Mouse (Mus musculus) hematopoietic stem cell, adult 5-6 weeks (primary cell): ENCODE measurements around the gene Akap6. TPM values are rescaled to one million over a fixed set of nuclear protein-coding genes. Genes with fewer than 3 reads are reported as not detected.

Experiments used
- ATAC-seq, 2 experiments: fragments of 125-278 bp in 1 of 2; replicated peaks in 1 of 2; 2 replicates each; pipeline ENCODE4 v1.8.0; 2016 to 2017; ENCODE audit warnings: inconsistent platforms in 2 of 2, mild to moderate bottlenecking in 2 of 2, moderate number of reproducible peaks in 2 of 2, low read depth in 1 of 2, moderate TSS enrichment in 1 of 2; ENCODE audit not compliant: low FRiP score in 2 of 2, poor library complexity in 2 of 2, severe bottlenecking in 2 of 2, insufficient read depth in 1 of 2, low TSS enrichment in 1 of 2
- total RNA-seq: library from RNA; stranded (forward); fragments of 172-1452, 232-1000 nt; gene quantifications from 2 replicates; pipeline ENCODE4 v1.2.3, GENCODE M21; 2017

The Akap6 gene
- total RNA-seq, 1 experiment from 2014 or later, result 0.05 TPM

DNA sequence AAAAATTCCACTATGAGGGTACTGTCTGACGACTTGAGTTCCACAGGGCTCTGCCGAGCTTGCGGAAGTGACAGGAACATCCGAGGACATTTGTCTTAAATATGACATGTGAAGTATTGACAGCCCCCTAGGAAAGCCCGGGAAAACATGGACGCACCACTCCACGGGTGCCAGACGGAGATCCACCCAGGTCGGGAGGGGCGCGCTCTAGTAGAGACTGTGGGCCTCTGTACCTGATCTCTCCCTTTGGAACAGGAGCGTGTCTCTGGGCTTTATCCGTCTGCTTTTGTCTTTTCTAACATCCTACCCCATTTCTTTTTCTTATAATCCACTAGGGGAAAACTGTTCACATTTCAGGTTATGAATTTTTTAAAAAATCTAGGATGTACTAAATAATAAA, 211.2 kb downstream of the Akap6 start:
- no peak for ATAC-seq

DNA sequence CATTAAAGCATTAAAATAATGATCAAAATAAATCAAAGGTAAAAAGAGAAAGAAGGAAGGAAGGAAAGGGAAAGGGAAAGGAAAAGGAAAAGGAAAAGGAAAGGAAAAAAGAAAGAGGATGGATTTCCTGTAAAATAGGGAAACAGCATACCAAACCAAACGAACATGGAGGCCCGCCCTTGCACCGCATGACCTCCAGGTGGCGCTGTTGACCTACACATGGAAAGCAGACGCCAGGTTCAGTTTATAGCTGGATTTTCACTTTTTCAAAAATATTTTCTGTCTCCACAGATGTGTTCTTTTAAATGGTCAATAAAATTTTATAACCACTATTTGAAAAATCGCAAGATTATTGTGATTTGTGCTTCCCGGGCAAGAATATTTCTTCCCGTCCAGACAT, 211.6 kb downstream of the Akap6 start:
- ATAC-seq, result peak; percentile 61 to 72

DNA sequence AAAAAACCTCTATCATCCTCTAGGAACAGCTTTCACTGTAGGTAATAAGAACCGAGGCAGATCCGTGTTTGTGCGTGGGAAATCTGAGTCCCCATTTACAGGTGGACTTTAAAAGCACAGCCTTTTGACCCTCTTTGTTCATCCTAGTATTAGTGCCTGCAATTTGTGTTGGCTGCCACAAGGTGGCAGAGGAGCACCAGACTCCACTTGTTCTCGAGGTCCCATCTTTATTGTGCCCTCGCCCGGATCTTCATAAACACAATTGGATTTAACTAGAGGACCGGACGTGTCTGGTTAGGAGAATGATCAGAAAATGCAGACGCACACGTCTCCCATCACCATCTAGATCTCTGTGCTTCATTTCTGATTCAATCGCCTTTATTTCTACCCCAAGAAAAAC, 219.8 kb downstream of the Akap6 start:
- peak in 1 of 2 experiments; percentile 45; a peak in 1 of 4 replicates for ATAC-seq

GRCm38 (mm10) chr12:52922510-52922909, 223.3 kb downstream of the Akap6 start:
- ATAC-seq, result no peak

GRCm38 (mm10) chr12:52925448-52925847, 226.3 kb downstream of the Akap6 start:
- no peak for ATAC-seq

- no peak for ATAC-seq
Observed at GRCm38 (mm10) chr12:52933832-52934231, 234.6 kb downstream of the Akap6 start.

DNA sequence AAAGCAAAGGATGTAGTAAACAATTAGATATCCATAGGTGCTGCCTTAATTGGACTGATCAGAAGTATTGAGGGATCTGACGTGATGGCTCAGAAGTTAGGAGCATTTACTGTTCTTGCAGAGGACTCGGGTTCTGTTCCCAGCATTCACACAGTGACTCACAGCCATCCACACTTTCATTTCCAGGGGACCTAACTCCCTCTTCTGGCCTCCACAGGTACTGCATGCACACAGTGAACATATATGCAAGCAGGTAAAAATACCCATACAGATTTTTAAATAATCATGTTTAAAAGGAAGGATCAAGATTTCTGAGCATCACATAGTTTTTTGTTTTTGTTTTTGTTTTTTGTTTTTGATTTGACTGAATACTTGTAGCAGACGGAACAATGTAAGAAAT, 235.8 kb downstream of the Akap6 start:
- no peak for ATAC-seq

DNA sequence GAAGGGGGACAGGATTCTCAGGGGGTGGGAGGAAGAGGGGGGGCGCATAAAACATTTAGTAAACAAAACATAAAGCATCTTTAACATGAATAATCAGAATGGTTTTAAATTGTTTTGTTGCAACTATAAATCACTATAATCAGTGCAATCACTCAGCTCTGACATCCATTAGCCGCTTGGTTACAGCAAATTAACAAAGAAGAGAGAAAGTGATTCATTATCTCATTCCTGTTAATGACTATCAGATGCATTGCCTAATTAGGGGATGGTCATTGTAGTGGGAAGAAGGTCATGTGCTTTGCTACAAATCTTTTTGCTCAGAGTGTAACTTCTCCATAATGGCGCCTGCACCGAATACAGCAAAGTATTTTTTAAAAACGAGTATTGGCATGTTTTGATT, 239.6 kb downstream of the Akap6 start:
- ATAC-seq, result no peak

- ATAC-seq, result peak; percentile 86 to 95
Observed at GRCm38 (mm10) chr12:52939324-52939946, 240.3 kb downstream of the Akap6 start.

GRCm38 (mm10) chr12:52941941-52942340, 242.8 kb downstream of the Akap6 start:
- no peak for ATAC-seq

DNA sequence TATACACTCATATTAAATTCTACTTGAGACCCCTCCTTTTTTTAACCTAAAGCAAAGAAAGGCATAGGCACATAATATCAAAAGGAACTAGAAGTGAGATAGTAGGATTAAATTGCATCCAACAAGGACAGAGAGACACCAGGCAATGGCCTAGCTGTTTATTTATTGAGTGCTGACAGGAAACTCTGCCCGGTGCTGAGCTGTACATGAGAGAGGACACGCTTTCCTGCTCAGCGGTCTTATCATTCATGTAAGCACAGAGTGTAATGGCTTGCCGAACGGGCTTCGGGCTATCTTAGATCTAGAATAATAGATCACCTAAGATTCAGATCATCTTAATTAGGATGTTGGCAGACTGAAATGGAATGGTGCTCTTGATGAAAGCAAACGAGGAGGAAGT, 245.1 kb downstream of the Akap6 start:
- no peak for ATAC-seq

- ATAC-seq, result no peak
Observed at GRCm38 (mm10) chr12:52944949-52945348, 245.8 kb downstream of the Akap6 start.

DNA sequence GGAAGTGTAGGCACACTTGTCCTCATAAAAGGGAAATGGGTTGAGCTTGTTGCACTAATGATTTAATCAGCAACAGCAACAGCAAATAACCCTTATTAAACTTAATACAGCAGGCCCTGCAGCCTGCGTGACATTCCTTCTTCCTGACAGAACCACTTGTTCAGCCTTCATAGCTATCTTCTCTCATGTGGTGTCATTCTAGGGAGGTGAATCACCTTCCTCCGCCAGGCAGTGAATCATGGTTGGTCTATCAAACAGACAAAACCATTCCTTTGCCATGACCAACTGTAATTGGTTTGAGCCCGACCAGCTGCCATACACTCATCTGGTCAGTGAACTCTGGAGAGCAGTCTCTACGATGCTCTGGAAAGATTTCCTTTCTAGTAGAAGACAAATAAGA, 251.5 kb downstream of the Akap6 start:
- ATAC-seq, result no peak

GRCm38 (mm10) chr12:52957587-52957986, 258.4 kb downstream of the Akap6 start:
- no peak for ATAC-seq

- ATAC-seq, result peak; percentile 46 to 64
Observed at GRCm38 (mm10) chr12:52957994-52958393, 258.8 kb downstream of the Akap6 start.

- ATAC-seq, result no peak
Observed at GRCm38 (mm10) chr12:52991745-52992144, 292.6 kb downstream of the Akap6 start.

DNA sequence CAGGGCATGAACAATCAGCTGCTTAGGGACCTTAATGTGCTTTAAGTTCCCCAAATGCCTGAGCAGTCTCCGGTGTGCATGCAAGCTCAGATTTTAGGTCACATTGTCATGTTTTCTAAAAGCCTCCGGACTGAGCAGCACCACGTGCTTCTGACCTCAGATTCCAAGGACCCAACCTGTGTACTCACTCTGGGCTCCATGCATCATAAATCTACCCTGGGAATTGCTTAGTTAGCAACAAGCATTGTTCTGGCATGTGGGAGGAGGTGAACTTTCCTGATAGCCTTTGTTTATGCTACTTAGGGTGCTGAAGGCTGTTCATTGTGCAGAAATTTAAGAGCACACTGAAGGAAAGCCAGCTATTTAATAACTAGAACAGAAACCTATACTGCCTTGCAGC, 313.2 kb downstream of the Akap6 start:
- no peak for ATAC-seq

- no peak for ATAC-seq
Observed at GRCm38 (mm10) chr12:53014539-53014938, 315.4 kb downstream of the Akap6 start.

DNA sequence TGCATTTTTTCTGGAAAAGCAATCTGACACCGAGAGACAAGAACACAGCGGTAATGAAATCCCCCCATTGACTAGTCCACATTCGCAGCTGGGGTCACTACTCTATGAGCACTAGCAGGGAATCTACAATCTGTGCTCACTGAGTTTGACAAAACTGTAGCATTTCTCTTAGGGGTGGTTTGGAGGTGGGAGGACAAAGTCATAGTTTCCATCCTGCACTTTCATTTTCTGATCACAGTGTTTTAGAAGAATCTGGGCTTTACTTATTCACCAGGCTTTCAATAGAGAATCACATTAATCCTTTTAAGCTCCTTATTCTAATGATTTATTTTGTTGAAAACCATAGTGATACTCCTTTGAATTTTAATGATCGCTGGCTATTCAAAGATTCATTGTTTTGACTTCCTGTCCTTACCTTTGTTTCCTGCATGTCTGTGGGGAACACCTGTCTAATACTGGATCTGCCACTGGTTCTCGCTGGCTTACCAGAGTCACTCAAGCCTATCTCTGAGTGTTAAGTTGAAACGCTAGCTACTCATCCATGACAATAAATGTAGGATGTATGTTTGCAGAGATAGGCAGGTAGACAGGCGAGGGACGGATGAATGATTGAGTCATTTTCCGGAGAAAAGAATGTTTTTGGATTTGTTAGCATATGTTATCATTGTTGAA, 325.5 kb downstream of the Akap6 start:
- no peak for ATAC-seq
